Mouse (Mus musculus) liver, embryonic 14.5 days (tissue): ENCODE measurements at regions not wholly inside any gene's neighbourhood (a gene's known extent, or its start where the extent isn't known, plus 50 kb on each side); places are given as distances from the start of the nearest gene placed in this dataset.

ENCODE experiments used
- CTCF ChIP-seq: IDR thresholded peaks from 2 replicates; pipeline ENCODE4 v1.5.1; 2016; ENCODE audit warnings: antibody characterized with exemption, low read depth, control low read depth
- EP300 ChIP-seq: IDR thresholded peaks from 2 replicates; pipeline ENCODE4 v1.6.1; 2016; ENCODE audit warnings: antibody characterized with exemption, low read depth

GRCm38 (mm10) chr16:76718147-76718546 is 295.4 kb upstream of the Usp25 start:
- TF ChIP-seq CTCF, result no peak
- TF ChIP-seq EP300, result no peak
